In the genomic region with DNA sequence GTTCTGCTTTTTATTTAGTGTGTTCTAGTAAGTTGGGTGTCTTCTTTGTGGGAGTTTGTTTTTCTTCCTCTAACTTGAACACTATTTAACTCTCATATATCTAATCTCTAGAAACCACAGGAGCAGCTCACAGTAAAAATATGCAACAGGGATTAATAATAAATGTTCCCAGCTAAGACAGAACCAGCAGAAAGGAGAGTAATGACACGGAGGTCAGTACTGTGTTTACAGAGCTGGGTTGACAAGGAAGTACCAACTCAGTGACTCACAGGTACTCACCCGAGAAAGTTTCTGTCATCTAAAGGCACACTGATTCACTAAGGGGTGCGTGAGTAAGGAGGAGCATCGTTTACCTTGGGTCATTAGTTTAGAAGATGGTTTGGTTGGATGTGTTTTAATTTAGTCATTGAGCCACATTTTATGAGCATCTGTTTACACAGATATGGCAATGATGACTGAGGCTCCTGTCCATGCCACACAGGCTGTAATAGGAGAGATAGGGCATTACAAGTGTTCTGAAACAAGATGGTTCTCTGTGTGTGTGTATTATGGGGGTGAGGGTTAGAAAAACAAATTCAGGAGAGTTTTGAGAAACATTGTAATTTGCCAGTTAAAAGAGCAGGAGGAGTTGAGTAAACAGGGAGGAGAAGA, we compare ENCODE assay signal across 15 mouse cellular contexts. TPM values are rescaled to one million over a fixed set of nuclear protein-coding genes. Genes with fewer than 3 reads are reported as not detected.
DNase-seq lines count a peak whose midpoint lies in the region; ATAC-seq lines count a peak whose summit lies in the region.
"Had no signal": no experiment of that assay in that cellular context is flagged by ENCODE, and none has a peak within 500 bp of the region (broad histone marks: within the 10 kb centered on the region; RNA-seq: fewer than 3 reads in every experiment).

No protein-coding gene starts in this region.

- H3K27me3 ChIP-seq in intestine, embryonic 16.5 days (replicated peaks; ENCODE audit: control insufficient read depth, insufficient read depth, low read length) = no peaks in the 10 kb centered on the region
- no peaks in the 10 kb centered on the region for H3K27me3 ChIP-seq in midbrain, embryonic 13.5 days
- H3K27me3 ChIP-seq: limb, embryonic 12.5 days; neural tube, embryonic 12.5 days had no signal

- H3K9ac ChIP-seq in intestine, embryonic 16.5 days (ENCODE audit: low read depth, low read length) = no peak overlapping the region
- no peak overlapping the region for H3K9ac ChIP-seq in midbrain, embryonic 13.5 days (replicated peaks)
- H3K9ac ChIP-seq: limb, embryonic 12.5 days; neural tube, embryonic 12.5 days had no signal

- H3K27ac ChIP-seq in intestine, embryonic 16.5 days (ENCODE audit: low read length) = no peak overlapping the region
- no peak overlapping the region for H3K27ac ChIP-seq in midbrain, embryonic 13.5 days
- H3K27ac ChIP-seq: limb, embryonic 12.5 days; neural tube, embryonic 12.5 days had no signal

- 30% methylated on average over 4 of the region's 4 CpGs for WGBS in intestine, embryonic 16.5 days
- 87% methylated on average over 4 of the region's 4 CpGs for WGBS in midbrain, embryonic 13.5 days

- H3K9me3 ChIP-seq in intestine, embryonic 16.5 days (ENCODE audit: control insufficient read depth, low read length) = no peaks in the 10 kb centered on the region
- H3K9me3 ChIP-seq in midbrain, embryonic 13.5 days = no peaks in the 10 kb centered on the region
- H3K9me3 ChIP-seq: limb, embryonic 12.5 days; neural tube, embryonic 12.5 days had no signal

- H3K4me2 ChIP-seq in intestine, embryonic 16.5 days (ENCODE audit: low read depth, low read length) = no peak overlapping the region
- no peak overlapping the region for H3K4me2 ChIP-seq in midbrain, embryonic 13.5 days (replicated peaks)
- H3K4me2 ChIP-seq: limb, embryonic 12.5 days; neural tube, embryonic 12.5 days had no signal

- H3K4me3 ChIP-seq in intestine, embryonic 16.5 days (ENCODE audit: low read length) = no peak overlapping the region
- H3K4me3 ChIP-seq in midbrain, embryonic 13.5 days (replicated peaks) = no peak overlapping the region
- H3K4me3 ChIP-seq: limb, embryonic 12.5 days; neural tube, embryonic 12.5 days had no signal

- ATAC-seq in intestine, embryonic 16.5 days = peak; percentile 86
- 0 out of 2 replicates have a peak, but pooled peaks have one; percentile 50 for ATAC-seq in monocyte, adult 5-6 weeks (replicated peaks; ENCODE audit: insufficient number of reproducible peaks, low FRiP score, low TSS enrichment, poor library complexity, severe bottlenecking)
- ATAC-seq in midbrain, embryonic 13.5 days = no peak
- ATAC-seq: inflammation-experienced regulatory T-cells, adult 6 months had no signal

- peak; percentile 30 to 63 for DNase-seq in adrenal gland, adult (ENCODE audit: inconsistent age in 2 of 2, low spot score in 1 of 2)
- no peak for DNase-seq in adrenal gland, postnatal 4 days (ENCODE audit: low spot score in 2 of 2)
- DNase-seq in MEL-GATA-1-ER (ENCODE audit: extremely low read depth, low read depth) = peak; percentile 64
- no peak for DNase-seq in urinary bladder, postnatal 25 days (ENCODE audit: low spot score)
- no peak for DNase-seq in heart, adult 9 months (ENCODE audit: low spot score in 2 of 2)
- DNase-seq: gastrocnemius, postnatal 14 days; heart, postnatal 14 days; layer of hippocampus, adult 9-11 months; right cerebral cortex, postnatal 25 days had no signal

- H3K4me1 ChIP-seq in intestine, embryonic 16.5 days (ENCODE audit: control insufficient read depth, insufficient read depth, low read length) = peaks cover 9% of the 10 kb centered on the region
- H3K4me1 ChIP-seq in midbrain, embryonic 13.5 days (replicated peaks) = no peaks in the 10 kb centered on the region
- H3K4me1 ChIP-seq: limb, embryonic 12.5 days; neural tube, embryonic 12.5 days had no signal

- H3K36me3 ChIP-seq in intestine, embryonic 16.5 days (ENCODE audit: control insufficient read depth, insufficient read depth, low read length) = no peaks in the 10 kb centered on the region
- H3K36me3 ChIP-seq in midbrain, embryonic 13.5 days = no peaks in the 10 kb centered on the region
- H3K36me3 ChIP-seq: limb, embryonic 12.5 days; neural tube, embryonic 12.5 days had no signal

RNA-seq across cellular contexts. Expression of a gene that starts 13.1 kb away (rescaled TPM):
- total RNA-seq in adrenal gland, postnatal 4 days (2021) = 10 to 100 TPM; 18.8 to 22.4 TPM
- 19.0 and 20.8 TPM in 2 replicates for polyA plus RNA-seq in intestine, embryonic 16.5 days (2015; fragmentation: Nextera tagmentation; extraction: Ambion mirVana)
- total RNA-seq in monocyte, adult 5-6 weeks (2017) = 22.1 to 49.2 TPM (median 38.4 TPM) in 3 replicates
- polyA plus RNA-seq in midbrain, embryonic 13.5 days (2015; fragmentation: Nextera tagmentation; extraction: Ambion mirVana) = 36.5 and 36.6 TPM in 2 replicates

Comparison
In these comparisons a context has a peak if more than half of its experiments do, and no peak if none do; other contexts are left out.
1. DNase-seq: peak in adrenal gland, adult (2 of 2) and MEL-GATA-1-ER (single experiment); none in adrenal gland, postnatal 4 days (0 of 2), urinary bladder, postnatal 25 days (single experiment) and heart, adult 9 months (0 of 2).